Mouse (Mus musculus) lung, postnatal 10 days (tissue): ENCODE data around the gene Fgl2.
A peak's percentile ranks its signal among the peaks of the same experiment; 100 is the strongest.

Source experiments
- DNase-seq: peaks from one replicate; pipeline ENCODE4 v3.0.0; 2021

Gene Fgl2

DNA sequence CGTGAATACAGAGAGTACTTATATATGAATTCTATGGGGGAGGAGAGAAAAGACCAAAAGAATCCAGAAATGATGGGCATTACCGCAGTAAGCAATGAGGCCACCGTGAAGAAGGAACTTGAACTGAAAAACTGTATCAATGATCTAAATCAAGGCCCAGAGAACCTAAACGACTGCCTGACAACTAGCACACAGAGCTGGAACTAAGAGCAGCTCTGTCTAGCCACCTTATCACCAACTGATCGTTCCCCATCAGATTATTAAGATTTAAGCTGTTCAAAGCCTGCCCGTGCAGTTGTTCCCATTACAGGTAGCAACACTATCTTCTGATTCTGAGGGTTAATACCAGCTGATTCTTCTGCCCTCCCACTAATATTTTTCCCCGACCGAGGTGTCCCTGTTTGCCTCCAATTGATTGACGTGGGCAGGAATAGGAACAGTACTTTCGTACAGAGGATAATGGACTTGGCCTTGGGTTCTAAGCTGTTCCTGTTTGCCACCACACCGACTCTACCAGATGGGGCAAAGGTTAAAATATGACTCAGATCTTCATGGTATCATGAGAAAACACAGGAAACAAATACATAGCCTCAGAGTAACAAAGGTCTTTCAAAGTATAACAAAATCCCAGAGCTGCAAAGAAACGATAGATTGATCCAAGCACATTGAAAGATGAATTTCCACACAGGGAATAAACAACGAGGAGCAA, 12.0 kb downstream of the Fgl2 start:
- DNase-seq, result no peak

DNA sequence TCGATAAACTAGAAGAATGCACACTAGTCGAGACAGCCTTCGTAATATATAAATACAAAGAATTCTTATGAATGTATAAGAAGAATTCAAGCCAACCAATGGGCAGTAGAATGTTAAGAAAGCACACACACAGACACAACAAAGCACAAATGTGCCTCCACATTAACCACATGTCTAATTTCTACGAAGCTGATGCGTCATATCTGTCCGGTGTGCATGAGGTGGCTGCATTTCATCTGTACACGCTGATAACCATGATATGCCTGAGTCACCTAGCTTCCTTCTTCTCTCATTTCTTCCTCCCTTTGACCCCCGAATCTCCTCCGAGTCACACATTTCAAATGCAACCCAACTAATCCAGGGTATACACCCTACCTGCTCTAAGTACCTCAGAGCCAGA, 12.5 kb downstream of the Fgl2 start:
- no peak for DNase-seq

DNA sequence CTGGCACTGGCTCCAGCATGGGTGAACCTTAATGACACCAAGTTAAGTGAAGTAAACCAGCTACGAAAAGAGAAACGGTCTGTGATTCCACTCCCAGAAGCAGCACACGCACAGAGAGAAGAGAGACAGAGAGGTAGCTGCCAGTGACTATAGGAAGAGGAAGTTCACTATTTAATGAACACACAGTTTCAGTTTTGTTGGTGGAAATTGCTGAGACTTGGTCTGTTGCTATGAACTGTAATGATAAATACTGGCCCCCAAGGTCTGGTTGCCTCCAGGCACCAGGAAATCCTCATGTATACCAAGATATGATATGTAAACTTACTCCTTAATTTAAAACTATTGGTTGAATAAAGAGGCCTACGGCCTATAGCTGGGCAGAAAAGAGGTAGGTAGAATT, 14.0 kb downstream of the Fgl2 start:
- DNase-seq, result no peak

DNA sequence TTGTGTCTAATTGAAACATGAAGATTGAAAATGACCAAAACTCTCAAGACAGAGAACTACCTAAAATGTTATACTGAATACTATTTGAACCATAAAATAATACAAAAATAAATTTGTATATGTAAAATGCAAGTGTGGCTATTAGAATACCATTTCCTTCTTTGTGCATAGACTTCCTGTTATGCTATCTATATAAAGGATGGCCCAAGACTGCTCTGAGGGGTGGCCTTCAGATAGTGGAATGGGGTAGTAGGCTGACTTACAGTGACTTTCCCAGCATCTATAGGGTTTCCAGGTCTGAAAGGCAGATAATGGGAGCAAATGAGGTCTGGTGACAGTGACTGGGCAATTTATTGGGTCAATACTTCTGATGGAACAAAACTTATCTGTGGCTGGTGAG, 14.9 kb downstream of the Fgl2 start:
- no peak for DNase-seq

DNA sequence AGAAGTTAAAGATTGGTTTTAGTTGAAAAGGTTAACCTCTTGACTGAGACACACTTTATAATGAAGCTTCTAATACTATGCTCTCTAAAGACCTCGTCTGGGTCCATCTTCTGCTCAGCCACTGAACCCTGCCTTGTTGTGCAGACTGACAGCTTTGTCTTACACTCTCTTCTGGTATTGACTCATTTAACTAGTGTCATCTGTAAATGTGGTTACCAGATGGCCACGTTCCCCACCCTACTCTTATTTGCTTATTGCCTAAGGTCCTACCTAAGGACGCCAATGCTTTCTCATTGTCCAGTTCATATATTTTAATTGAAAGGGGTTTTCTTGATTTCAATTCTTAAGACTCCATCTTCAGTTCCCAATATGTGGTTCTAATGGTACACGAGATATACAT, 16.4 kb downstream of the Fgl2 start:
- DNase-seq, result no peak

DNA sequence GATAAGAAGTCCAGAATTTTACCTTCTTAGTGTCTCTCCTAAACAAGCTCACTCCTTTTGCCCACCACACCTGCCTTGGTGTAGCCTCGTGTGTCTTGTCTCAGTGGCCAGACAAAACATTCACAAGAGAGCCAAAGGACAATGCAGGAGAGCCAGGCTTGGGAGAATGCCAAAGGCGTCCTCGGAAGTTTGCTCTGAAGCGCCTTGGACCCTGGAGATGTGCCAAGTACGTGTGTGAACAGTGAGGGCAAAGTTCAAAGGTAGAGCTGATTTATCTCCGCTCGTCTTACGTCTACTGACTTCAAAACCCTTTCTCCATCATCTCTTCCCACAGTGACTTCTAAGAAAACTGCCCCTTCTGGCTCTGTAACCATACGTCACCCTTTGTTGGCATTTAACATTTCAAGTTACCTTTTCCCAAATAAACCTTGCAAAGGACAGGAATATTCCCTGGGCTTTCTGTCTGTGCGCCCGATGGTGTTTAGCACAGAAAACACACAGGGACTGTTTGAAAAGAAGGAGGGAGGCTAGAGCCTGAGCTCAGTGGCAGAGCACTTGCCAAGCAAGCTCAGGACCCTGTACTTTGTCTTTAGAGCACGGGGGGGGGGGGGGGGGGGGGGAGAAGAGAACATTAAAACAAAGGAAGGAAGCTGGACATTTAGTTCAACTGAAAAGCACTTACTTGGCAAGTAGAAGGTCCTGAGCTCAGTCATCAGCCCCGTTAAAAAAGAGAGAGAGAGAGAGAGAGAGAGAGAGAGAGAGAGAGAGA, 19.4 kb downstream of the Fgl2 start:
- peak; percentile 54 for DNase-seq

DNA sequence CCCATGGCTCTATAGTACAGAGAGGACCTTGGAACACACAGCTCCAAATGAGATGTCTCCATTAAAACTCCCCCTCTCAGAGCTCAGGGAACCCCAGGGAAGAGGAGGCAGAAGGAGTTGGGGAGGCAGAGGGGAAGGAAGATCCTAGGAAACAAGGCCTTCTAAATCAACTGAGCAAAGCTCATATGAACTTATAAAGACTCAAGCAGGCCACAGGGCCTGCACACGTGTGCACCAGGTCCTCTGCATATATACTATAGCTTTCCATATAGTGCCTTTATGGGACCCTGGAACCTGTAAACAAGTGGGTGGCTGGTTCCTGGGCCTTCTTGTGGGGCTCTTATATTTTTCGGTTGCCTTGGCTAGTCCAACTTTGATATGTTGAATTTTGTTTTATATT, 22.1 kb downstream of the Fgl2 start:
- no peak for DNase-seq

DNA sequence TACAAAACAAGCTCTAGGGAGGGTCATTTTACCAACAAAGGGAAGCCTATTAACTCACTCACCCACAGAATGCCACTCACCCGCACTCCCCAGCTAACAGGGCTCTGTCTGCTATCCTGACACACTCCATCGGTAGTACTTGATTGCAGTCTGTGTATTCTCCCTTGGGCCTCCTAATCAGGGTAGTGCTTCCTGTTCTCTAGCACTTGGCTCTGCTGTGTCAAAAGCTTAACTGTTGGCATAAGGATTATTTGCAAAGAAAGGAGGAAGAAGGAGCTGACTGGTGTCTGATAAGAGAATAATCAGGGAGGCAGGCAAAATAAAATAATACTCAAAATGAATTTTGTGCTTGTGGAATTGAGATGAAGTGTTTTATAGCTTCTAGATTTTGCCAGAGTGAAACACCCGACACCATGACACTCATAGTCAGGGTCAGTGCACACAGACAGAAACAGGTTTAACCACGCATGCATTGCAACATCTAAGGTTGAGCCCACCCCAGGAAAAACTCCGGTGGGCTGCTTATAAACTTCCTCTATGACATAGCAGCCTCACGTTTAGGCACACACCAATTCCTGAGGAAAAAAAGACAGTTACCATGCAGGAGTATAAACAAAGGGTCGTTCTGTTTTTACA, 22.9 kb downstream of the Fgl2 start:
- DNase-seq, result no peak

DNA sequence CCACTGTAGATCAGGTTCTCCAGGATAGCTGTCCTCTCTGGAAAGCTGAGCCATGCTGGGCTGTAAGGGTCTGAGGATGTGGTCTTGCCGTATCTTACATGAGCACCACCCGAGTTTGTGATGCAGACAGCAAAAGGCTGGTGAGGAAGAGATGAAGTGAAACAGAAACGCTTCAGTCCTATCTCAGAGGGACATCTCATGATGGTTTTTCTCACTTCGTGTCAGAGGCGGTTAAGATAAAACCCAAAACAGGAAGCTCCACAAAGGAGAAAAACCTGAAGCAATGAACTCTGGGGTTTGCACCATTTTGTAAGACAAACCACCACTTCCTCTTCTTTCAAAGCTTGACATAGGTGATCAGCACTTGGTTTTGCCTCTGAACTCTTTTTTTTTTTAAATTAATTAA, 38.8 kb downstream of the Fgl2 start:
- peak; percentile 4 for DNase-seq

DNA sequence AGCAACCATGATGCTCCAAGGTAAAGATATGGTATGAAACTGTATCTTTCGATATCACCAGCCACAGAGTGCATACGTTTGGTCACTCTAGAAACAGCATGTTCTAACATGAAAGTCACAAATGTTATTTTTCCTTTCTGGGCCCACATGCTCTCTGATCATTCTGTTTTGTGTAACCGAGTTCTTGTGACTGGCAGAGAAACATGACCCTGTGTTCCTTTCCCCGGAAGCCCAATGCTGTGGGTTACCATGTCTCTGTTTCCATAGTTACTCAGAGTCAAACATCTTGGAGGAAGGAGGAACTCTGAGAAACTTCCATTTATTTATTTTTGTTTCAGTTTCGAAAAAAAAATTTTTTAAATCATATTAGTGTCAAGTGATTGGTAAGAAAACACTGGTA, 39.6 kb downstream of the Fgl2 start:
- no peak for DNase-seq

DNA sequence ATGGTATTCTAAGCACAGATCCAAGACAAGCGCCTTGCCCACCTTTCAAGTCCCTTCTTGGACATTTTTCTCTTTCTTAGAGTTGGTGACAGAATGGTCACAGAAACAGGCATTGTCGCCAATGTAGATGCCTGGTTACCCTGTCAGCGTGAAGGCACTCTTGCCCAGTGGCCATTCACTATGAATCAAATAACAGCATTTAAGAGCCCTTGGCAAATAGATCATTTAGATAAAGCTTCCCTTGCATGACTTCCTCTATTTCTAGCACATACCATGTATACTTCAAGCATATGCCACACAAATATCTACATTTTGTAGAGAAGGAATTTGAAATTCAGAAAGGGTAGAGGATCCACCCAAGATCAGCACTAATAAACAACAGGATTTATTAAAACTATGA, 40.9 kb downstream of the Fgl2 start:
- no peak for DNase-seq

DNA sequence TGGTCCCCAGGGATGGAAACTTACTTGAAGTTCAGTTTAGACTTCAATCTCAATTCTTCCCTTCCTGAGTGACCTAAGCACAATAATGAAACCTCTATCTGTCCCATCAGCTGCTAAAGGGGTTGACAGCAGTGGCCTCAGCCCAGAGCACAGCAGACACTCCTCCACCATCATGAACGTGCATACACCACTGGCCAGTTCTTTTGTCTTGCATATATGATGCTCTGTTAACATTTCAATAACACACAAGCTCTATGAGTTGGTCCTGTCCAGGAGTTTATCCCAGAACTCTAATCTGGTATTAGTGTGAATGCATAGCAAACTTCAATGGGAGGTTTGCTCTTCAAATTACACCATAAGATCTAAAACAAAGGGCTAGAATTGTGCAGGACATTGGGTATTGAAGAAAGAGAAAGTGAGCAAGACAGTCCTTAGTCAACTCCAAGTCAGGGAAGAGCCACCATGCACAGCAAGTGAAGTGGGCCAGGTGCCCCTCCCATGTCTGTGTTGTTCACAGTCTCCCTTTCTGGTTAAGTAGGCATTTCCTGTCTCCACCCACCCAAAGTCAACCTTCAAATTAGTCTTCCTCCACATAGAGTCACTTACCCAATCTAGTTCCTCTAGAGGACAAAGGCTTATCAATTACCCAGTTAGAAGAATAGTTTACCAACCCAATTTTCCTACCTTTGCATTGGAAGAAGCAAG, 41.8 kb downstream of the Fgl2 start:
- no peak for DNase-seq

DNA sequence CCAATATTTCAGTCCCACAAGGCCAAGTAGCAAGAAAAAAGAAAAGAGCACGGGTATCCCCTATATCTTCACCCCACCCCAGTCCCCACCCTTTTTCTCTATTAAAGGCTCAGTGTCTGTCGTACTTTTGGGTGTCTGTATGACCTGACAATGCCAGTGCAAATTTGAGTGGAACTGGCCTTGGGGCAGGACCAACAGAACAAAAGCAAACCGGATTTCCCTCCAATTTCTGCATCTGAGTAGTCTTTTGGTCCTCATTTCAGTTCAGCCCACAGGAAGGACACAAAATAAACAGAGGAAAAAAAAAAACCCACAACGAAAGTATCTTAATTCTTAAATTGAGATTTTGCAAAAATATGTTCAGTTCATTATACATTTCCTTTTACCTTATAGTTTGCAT, 46.2 kb downstream of the Fgl2 start:
- no peak for DNase-seq

DNA sequence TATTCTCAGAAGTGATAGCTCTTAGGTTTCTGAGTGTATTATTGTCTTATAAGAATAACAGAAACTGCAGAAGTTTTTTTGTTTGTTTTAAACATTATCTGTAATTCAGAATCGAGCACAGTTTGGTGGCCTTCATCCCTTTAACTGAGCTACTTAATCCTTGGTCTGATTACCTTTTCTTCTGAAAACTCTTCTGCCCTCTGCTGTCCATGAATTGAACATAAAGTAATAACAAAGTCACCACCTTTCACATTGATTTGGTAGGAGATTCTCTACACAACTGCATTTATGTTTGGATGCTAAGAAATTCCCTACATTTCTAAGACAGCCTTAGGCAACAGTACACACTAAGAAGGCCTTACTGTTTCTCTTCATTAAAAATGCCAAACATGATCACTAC, 48.2 kb downstream of the Fgl2 start:
- peak; percentile 34 for DNase-seq

DNA sequence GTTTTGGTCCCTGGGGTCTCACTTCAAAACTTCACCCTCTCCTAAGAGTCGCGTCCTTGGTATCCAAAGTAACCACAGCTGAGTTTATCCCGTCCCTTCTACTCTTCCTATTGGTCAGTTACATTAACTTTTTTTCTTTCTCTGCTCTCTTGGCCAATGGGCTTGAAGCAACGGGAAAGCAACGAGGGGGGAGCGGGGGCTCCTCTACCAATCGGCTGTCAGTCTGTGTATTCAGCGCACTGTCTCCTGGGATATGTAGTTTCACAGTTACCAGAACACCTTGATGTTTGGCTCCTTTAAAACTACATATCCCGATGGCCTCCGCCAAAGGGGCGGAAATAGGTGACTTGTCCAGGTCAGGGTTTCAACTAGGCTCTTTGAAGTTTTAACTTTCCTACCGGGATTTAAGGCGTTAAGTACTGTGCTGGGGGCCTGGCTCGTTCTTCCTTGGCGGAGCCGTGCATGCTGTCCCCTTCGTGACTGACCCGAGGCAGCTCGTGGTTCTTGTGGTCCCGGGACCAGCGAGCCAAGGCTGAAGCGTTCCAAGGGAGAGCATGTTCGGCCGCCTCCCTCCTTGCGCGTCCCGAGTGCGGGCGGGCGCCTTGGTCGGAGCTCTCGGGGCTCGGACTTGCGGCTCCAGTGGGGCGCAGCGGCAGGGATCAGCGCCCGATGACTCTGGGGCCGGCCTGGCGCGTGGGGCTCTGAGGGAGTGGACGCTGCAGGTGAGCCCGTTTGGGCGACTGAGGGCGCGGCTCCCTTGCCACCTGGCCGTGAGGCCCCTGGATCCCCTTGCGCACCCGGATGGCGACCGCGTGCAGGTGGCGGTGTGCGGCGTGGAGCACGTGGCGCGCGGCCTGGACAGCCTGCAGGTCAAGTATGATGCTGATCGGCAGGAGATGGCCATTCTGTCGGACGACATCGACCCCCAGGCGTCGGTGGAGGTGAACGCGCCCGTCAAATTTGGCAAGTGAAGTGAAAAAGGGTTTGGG, 52.5 kb downstream of the Fgl2 start, which contains the start of the genes Ccdc146 and Fam185a:
Gene Ccdc146, minus strand, starts transcription at position 64 of the 989 bp plus-strand sequence.
Gene Fam185a, plus strand, starts transcription at position 345 of the 989 bp plus-strand sequence.
- DNase-seq, result peak; percentile 98

DNA sequence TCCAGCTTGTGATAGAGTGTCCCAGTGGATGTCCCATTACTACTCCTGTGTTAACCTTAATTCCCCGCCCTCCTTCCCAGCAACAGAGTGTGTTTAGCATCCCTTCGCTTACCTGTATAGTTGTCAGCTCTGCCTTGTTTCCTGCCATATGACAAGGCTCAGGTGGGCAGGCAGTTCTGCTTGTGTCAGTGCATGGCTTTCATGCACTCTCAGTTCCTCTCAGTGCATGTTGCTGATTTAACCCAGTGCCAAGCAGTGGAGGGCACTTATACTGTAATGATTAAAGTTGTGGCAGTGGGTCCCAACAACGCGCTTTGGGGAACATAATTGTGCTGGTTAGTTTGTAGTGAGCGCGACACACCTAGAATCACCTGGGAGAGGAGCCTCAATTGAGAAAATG, 54.2 kb downstream of the Fgl2 start:
- DNase-seq, result no peak
